Mouse (Mus musculus) inflammation-experienced regulatory T-cells, adult 6 months (primary cell): ENCODE data around the gene Setd5. TPM values are rescaled to one million over a fixed set of nuclear protein-coding genes. Genes with fewer than 3 reads are reported as not detected.

ENCODE experiments used
- ATAC-seq: one replicate; pipeline ENCODE4 v1.8.0; 2017
- polyA plus RNA-seq, 3 experiments: library from polyadenylated mRNA; unstranded; fragments of 100-300 nt; shearing (Covaris generic); gene quantifications; one replicate each; pipeline ENCODE4 v1.2.1; 2017

The Setd5 gene
- polyA plus RNA-seq, 3 experiments from 2014 or later, result 33.6 to 48.8 (median 47.2) TPM

DNA sequence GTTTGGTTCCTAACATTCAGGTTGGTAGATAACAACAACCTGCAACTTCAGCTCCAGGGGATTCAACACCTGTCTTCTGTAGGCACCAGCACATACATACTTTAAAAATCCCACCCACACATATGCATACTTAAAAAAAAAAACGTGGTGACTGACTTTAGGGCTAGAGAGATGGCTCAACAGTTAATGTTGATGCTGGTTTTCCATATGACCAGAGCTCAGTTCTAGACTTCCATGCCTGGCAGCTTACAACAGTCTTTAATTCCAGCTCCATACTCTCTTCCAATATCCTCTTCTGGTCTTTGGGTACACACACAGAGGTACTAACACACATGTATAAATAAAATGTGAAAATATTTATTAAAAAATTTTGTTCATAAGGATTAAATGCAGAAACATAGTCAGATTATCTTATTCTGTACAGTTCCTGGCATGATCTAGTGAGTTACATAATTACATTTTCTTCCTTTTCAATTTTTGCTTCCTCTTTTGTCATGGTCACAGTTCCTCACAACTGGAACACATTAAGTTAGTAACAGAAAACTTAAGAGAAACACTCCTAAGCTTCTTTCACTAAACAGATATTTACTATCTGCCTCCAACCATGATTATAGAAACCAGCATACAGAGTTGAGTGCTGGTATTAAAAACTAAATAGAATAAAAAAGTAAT lies 16.1 kb upstream of the Setd5 start:
- ATAC-seq, result no peak

DNA sequence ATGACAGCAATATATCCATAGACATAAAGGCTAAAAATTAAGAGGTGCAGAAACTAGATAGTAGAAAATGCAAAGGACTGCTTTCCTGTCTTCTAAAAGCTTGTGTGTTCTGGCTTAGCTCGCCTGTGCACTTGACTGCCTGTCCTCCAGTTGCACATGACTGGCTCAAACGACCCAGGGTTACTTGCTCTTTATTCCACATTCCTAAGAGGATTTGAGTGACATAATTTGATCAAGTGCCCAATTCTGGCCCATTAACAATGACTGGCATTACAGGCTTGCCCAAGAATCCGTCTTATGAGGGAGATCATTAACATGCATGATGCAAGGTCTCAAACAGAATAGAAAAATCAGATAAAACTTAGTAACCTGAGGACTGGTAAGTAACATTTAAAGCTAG lies 14.9 kb upstream of the Setd5 start:
- ATAC-seq, result no peak

DNA sequence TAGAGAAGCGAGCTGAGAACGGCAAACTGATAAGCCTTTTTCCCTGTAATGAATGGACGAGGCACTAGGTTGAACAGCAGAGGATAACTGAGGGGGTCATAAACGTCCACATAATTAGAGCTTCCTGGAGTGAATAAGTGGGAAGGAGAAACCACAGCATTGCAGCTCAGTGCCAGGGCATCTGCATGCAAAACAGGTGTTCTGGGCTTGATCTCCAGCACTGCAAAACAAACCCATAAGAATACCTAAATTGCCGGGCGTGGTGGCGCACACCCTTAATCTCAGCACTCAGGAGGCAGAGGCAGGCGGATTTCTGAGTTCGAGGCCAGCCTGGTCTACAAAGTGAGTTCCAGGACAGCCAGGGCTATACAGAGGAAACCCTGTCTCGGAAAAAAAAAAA lies 13.8 kb upstream of the Setd5 start:
- ATAC-seq, result no peak

DNA sequence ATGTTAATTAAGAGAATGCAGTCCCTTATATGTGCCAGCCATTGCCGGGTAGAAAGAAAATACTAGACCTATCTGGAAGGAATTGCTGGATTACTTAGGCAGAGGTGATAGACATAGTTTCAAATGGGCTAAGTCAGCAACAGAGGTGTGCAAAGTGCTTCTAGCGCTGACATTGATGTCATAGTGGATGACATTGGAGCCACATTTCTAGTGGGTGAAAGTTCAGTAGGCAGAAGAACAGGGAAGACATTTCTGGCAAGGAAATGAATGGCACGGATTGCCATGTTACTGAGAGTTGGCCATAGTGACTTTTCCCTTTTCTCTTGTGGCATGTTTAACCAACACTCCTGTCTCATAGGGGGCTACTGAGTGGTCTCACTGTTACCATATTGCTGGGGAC lies 12.0 kb upstream of the Setd5 start:
- ATAC-seq, result no peak

DNA sequence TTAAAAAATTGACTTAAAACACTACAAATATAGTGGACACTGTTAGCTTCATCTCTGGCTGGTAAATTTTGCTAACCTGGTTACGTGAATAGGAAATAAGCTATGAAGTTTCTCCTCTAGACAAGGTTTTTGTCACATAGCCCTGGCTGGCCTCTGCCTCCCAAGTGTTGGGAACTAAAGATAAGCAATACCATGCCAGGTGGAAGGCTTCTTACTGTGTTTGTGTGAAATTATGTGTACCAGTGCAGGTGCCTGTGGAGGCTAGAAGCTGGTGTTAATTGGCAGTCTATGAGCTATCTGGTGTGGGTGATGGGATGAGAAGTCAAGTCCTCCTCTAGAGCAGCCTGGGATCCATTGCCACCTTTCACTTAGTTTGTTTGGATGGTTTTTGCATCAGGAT lies 8.0 kb upstream of the Setd5 start:
- ATAC-seq, result no peak

DNA sequence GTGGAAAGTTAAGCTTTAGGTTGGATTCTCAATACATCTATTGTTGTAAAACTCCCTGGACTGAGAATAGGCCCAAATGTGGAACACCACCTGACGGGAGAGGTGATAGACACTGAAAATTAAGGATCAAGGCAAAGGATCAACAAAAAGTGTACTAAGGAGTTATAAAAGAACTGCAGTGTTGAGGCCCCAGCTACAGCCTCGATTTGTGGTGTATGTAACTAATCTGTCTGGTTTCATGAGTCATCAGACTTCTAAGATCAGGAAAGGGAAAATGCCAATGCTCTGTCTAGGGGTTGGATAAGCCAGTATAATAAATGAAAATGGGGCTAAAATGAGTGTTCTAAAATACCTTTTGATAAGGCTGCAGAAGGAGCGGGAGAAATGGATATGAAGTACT lies 1.9 kb upstream of the Setd5 start:
- ATAC-seq, result no peak

DNA sequence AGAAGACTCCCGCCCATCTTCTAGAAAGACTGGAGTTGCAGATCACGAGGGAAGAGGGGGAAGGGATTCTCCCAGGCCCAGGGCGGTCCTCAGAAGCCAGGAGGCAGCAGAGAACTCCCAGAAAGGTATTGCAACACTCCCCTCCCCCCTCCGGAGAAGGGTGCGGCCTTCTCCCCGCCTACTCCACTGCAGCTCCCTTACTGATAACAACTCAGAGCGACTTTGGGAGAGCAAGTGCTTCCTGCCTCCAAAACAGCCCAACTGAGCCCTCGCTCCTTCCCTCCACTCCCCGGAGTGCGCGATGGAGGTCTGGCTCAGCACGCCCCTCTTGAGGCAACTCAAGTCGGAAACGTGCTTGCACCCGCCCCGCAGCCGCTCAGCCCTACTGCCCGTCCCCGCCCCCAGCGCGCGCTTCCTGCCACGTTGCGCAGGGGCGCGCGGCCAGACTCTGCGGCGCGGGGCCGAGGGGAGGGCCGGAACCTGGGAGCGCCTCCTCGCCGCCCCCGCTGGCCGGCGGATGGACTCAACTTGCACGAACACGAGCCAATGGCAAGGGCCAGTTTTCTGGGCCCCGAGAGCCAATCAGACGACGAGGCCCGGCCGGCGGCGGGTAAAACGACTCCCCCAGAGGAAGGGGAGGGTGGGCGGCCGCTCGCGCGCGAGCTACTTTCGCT lies 1.0 kb upstream of the Setd5 start:
- peak; percentile 60 for ATAC-seq

DNA sequence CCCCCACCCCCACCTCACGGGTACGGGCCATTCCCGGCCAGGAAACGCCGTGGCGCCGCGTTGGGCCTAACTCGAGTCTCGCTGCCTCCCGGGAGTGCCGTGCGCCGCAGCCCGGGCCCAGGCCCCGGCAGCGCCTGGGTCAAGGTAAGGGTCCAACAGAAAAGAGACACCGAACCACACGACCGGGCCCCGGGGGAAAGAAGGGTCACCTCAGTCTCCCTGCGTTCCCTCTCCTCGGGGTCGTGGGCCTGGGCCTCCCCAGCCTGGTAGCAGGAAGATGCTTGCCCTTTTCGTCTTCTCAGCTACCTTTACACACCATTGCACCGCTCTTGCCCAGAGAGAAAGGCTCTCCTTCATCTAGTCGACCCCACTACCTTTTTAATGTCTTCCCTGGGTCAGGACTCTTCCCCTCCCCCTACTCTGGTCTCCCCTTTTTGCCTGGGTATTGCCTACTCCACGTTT lies 435 bp downstream of the Setd5 start:
- no peak for ATAC-seq

DNA sequence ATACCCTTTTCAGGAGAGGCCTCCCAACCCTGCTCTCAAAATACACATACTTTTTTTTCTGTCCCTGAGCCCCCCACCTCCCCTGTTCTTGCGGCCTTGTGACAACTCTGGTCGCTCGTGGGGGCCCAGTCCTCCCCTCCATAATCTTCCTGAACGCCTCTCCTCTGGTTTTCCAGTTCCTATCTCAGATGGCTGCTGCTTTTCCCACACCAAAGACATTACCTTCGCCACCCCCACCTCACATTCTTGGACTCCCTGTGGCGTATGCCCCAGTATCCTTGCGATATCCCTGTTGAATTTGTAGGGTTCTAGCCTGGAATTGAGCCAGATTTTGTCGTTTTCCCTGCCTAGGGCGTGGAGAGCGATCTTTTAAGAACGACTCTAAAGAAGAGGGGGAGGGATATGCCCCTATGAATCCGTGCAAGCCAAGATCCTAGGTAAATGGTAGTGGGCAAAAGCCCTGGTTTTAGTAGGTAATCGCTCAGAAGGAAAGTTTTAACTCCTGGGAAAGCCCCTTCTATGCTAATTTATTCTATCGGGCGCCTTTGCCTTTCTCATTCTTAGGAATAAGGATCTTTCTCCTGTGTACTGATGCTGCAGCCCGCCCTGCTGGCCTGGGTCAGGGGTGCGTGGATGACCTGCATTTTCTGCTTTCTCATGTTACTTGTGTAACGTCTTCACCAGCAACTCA lies 1.0 kb downstream of the Setd5 start:
- no peak for ATAC-seq

DNA sequence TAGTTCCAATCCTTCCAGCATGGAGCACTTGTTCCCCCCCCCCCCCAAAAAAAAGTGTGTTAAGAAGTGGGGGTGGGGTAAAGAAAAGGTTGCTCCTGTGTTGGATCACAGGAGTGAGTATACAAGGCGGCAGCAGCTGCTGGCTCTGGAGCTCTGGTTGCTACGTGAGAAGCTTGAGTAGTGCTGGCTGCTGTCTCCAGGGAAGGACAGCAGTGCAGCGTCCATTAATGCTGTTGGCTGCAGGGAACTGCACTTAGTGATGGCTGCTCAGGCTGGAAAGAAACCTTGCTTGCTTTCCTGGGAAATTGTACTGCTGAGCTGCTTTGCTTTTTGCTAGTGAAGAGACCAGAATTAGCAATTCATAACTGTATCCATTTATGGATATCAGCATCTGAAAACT lies 2.3 kb downstream of the Setd5 start:
- ATAC-seq, result no peak

DNA sequence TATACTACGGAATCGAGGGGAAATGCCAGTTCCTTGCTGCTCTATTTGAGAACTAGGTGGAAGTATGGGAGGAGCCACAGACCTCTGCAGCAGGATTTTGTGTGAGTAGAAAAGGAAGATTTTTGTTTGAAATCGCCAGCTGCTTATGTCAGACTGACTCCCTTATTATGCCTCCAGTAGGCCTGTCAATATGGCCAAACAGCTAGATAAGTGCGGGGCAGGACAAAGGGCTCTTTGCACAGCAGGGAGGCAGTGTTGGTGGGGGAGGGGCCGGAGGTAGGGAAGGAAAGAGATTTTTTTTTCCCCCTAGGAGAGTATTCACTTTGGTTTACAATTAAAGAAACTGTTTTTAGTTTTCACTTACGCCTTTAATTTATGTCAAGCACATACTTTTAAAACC lies 5.1 kb downstream of the Setd5 start:
- no peak for ATAC-seq

DNA sequence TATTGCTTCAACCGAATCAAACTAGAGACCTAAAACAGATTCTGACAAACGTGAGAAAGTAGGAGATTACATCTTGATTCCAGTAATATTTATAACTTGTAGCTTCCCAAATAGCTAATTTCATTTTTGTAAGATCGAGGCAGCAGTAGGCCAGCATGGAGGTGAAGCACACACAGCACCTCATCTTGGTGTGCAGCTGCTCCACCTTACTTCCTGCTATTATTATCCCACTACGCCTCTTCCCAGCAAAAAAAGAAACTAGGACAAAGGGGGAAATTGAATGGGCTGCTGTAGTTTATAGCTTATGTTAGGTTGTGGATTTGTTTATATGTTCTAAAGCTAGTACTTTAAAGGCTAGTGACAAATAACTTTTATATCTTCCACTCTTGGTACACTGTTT lies 7.4 kb downstream of the Setd5 start:
- no peak for ATAC-seq

DNA sequence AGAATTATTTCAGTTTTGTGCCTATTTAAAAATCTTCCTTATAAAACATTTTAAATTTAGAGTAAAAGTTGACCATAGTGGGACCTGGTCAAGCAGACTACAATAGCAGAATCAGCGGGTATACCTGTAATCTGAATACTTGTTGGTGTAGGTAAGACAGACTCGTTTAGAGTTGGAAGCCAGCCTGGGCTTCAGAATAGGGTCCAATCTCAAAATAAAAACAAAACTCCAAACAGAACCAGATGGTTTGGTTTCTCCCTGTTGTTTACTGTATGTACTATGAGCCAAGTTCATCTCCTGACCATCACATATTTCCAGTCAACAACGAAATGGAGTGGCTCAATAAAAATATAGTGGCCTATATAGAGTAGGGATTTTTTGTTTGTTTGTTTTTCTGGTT lies 16.0 kb downstream of the Setd5 start:
- ATAC-seq, result no peak

DNA sequence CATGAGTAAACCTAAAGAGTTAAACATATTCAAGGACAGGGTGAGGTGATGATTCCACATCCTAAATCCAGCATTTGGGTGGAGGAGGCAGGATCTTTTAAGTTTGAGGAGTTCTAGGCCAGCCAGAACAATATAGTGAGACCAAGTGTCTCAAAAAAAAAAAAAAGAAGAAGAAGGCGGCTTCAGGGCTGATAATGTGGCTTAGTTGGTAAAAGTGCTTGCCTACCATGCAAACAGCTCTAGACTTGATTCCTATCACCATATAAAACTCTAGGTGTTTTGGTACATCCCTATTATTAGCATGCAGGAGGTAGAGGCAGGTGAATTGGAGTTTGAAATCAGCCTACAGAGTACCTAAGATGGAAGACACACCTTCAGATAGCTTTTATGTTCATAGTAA lies 18.4 kb downstream of the Setd5 start:
- no peak for ATAC-seq

DNA sequence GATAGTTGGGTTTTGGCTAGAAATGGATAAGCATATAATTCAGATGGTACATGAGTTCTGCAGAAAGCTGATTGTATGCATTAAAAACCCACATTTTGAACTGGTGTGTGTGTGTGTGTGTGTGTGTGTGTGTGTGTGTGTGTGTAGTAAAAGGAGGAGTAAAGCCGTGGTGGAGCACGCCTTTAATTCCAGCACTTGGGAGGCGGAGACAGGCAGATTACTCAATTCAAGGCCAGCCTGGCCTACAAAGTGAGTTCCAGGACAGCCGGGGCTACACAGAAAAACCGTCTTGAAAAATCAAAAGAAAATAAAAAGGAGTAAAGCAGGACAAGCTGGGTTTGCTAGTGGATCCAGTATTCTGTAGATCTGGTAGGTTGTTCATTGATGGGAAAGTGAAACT lies 20.5 kb downstream of the Setd5 start:
- ATAC-seq, result no peak

DNA sequence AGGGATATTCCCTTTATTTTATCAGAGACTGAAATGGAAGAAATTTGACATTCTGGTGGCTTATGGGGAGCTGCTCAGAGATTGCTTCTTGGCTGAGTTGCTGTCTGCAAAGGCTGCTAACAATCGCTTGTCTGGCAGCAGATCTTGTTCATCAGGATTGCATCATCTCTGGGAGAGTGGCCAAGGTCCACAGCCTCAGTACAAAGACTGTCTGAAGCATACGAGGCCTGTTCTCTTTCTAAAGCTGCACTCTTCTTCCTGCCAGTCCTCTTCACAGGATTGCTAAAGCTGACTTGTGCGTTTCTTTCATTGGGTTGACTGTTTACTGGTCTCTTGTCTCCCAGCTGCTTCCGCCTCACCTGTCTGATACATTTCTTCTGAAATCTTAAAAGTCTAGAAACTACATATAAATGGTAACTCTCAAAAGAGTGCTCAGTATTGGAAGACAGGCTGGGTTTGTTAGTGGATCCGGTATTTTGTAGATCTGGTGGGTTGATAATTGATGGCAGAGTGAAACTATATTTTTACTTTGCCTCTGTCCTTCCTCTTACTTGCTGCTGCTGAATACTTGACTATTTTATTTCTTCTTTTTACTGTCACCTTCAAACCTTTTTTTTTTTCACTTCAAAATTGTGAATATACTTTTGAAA lies 22.6 kb downstream of the Setd5 start:
- peak; percentile 57 for ATAC-seq

DNA sequence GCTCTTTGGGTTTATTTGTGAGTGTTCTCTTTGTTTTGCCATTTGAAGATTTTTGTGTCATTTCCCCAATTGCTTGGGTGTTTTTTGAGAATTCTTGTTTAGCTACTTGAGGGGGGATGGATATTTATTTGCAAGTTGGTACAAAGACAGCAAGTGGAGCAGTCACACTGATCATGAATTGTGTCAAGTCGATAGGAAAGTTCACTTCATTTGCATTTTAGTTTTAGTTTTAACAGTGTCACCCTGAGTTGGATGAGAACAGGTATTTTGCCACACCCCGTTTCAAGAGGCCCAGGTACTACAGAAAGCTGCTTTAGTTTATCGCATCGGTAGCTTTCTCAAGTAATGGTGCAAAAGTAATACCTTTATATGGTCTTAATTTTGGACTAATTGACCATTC lies 25.4 kb downstream of the Setd5 start:
- no peak for ATAC-seq

DNA sequence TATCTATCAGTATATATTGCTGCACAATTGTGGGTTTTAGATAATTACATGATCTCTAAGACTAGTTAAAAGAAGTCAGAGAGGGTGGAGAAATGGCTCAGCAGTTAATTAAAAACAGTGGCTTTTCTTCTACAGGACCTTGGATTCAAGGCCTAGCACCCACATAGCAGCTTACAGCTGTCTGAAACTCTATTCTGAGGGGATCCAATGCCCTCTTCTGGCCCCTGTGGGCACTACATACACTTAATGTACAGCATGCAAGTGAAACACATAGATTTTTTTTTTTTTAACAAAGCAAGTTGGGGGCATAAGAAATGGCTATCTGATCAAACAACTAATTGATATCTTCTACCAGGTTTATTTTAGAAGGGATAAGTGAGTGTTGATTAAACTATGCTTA lies 26.6 kb downstream of the Setd5 start:
- ATAC-seq, result peak; percentile 67

DNA sequence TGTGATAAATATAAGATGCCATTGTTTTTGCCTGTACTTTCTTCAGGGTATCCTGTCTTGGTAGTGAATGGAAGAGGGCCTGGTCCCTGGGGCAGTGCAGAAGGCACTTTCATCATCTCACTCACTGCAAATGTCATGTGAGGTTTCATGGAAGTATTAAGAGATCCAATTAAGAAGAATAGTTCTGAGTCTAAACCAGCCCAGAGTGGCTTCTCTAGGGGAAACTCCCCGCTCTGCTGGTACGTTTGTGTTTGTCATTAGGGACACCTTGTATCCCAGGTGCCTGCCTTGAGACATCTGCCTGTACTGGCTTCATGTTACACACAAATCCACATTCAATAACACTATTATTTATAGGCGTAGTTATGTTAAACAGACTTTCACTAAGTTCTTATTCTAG lies 32.2 kb downstream of the Setd5 start:
- no peak for ATAC-seq

DNA sequence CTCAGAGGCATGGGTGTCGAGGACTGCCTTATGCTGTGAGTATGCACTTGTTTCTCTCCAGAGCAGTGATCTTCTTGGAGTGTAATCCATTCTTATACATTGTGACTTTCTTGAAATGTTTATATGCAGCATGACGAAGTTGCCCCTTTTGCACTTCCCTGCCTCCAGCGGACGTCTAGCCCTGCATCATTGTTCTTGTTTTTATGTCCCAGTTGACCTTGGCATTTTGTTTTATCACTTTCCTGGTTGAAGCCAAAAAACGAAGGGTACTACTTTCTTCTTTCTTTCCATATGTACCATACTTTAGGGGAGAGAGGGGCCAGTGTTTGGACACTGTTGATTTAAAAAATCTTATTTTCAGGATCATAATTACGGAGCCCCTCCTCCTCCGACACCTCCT lies 32.8 kb downstream of the Setd5 start:
- no peak for ATAC-seq

DNA sequence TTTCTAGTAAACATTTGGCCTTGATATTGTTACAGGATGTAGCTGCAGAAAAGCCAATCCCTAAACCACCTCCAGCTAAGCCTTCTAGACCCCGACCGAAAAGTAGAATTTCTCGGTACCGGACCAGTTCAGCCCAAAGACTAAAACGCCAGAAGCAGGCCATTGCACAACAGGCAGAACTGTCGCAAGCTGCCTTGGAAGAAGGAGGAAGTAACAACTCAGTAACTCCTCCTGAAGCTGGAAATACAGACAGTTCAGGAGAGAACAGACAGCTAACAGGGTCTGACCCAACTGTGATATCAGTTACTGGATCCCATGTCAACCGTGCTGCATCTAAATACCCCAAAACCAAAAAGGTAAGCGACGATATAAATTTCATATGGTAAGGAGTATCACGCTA lies 43.6 kb downstream of the Setd5 start:
- ATAC-seq, result no peak

DNA sequence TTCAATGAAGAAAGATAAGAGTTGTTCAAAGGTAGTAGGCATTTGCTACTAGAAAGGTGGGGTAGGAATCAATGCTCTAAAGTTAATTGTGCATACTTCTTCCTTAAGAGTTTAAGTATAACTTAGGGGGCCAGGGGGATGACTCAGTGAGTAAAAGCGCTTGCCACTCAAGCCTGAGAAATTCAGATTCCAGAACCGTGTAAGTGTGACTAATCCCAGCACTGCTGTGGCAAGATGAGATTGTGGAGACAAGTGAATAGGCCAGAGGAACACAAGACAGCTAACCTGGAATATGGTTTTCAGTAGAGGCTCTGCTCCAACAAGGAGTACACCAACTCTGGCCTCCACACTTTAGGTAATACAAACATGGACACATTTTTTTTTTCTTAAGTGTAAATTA lies 56.2 kb downstream of the Setd5 start:
- ATAC-seq, result no peak

DNA sequence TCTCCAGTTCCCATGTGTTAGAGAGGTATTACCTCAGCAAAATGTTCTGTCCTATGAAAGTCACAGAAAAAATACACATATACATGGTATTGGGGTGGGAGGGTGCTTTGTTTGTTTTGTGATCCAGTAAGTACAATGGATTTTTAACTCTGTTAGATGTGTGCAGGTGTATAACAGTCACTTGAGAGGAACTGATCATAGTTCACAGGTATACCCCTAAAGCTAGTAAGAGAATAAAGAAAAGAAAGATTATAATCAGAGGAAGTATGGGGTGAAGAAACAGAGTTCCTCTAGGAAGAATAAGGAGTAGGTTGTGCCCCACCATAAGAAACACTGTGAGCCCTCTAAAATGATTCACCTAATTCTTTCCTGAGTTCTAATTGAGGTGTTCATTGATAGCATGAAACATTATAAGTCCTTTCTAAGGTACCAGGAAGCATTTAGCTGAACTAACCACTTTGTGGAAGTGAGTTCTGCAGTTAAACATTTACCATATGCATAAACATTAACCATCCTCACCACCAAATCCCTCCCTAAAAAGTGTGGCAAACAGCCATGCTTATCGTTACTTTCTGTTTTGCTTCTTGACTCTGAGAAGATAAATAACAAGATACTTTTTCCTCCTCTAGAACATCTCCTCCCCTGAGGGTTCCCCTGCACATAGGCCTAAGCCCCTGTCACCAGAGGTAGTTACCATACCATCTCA lies 64.4 kb downstream of the Setd5 start:
- no peak for ATAC-seq
